Mouse (Mus musculus) cerebellum, adult 11 months (tissue): Measurements from ENCODE around the gene Agap1.

Source experiments
- DNase-seq: peaks from one replicate; pipeline ENCODE4 v3.0.0; 2022

The Agap1 gene

DNA sequence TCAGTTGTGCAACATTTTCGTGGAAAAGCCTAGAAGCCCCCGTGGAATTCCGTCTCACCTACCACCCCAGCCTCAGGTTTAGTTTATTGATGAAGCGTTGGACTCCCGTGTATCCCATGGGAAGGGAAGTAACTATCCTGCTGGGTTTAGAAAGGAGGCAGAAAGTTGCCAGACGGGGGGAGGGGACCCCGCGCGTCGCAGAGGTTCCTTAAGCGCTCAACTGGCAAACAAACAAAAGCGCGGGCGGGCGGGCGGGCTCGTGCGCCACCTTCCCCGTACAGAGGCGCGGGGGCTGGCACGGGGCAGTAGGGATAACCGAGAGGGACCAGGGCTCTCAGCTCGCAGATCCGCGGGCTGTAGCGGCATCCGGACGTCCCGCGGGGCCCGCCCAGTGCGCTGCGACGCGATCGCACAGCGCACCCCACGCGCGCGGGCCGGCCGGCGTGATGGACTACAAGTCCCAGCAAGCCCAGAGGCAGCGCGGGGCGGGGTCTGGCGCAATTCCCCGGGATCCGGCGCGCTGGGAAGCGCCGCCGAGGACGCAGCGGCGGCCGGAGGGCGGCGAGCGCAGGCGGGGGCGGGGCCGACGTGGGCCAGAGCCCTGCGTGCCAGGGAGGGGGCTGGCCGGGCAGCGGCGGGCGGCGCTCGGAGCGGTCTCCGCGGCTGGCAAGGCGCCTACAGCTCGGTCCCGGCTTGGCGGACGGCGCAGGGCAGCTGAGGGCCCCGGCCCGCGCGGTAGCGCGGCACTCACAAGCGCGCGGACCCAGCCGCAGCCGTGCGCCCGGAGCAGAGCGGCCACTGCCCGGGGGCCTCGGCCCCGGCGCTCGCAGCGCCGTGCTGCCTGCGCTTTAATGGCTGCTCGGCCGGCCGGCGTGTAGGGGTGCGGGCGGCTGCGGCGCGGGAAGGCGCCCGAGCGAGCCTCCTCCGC is at the start of gene Agap1:
Agap1 (plus strand) TSS at position 611 of the 928 bp plus-strand sequence.
- DNase-seq = peak; percentile 97

DNA sequence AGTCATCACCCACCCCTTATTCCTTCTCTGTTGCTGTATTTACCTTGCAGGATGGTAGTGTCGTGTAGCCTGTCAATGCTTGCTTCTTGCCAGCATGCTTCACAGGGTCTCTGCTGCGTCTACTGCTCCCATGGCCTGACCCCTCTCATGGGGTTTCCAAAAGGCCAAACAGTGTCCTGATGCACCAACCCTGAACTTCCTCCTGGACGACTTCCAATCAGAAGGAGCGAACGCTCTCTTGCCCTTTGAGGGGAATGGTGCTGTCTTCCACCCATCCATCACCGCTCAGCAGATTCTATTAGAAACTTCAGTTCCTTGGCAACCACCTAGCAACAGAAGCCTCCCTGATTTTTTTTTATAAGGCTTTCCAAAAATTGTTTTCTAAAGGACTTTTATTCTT is 48.6 kb upstream of the Agap1 start:
- no peak for DNase-seq

DNA sequence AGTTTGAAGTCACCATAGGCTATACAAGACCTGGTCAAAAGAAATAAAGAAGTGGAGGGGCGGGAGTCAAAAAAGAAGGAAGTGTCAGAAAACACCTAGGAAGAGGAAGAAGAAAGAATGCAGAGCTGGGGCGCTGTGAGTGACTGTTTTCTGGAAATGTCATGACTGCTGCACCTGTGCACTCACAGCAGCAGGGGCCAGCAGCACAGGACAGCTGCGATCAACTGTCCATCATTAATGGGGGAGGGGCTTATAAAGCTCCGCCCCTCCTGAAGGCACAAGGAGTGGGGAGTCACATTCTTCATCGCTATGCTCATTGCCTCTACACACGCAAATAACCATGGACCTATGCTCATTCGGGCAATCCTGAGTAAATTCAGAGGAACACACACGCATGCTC is 46.6 kb upstream of the Agap1 start:
- DNase-seq = no peak

DNA sequence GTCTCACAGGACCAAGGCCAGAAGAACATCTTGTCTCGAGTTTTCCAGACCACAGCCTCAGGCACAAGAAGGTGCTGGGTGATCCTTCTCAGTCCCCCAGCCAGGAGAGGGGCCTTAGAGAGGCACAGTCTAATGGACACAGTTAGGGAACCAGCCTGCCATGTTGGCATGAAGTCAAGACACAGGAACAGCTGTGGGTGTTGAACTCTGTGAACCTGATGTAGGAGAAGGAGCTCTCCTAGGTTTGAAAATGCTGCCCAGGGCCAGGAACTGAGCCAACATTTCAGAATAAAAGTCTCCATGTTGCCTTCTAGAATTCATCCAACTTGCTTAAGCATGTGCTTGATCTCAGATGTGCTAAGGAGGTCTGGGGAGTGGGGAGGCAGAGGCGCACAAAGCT is 41.5 kb upstream of the Agap1 start:
- no peak for DNase-seq

DNA sequence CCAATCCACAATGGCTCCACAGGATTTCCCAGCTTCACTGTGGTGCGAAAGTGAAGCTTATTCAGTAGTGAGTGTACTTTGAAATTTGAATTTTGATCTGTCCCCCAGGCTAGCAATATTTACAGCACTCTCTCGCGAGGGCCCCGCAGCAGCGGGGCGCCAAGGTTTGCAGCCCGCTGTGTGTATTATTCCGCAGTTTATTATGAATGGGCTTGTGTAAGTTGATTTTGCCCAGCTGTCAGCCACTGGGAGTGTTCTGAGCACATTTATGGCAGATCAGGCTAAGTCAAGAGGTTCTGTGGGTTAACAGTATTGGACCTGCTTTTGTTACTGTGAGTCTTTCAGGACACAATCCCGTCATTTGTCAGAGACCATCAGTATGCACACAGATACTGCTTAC is 40.0 kb upstream of the Agap1 start:
- no peak for DNase-seq

DNA sequence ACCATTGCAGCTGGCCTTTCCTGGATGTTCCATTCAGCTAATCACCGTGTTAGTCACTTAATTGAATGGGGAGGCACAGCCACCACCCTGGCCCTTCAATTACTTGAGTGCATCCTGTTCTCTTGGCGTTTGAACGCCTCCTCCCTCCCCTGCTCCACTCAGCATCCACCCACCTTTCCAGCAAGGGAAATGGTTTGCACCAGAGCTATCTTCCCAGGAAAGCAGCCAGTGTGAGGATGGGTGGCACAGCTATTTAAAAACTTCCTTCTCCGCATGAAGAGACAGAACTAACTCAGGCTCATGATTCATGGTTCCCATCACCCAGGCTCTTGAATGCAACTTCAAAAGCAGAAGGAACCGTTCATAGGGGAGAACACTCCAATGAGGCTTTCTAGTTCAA is 37.7 kb upstream of the Agap1 start:
- no peak for DNase-seq

DNA sequence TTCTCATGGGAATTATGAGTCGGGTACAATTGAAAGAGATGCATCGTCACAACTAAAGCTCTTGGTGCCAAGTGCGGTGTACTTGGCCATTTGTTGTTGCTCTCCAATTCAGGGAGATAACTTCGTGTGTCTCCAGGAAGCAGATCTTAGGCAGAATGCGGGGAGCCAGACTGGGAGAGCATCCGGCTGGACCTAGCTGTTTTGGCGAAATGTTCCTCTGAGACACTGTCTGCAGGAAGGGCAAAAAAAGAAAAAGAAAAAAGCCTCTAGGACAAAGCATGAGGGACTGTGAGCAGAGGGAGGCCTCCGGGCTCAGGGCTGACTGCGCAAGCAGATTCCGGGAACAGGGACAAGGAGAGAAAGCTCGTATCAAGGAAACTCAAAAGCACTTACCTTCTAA is 34.0 kb upstream of the Agap1 start:
- no peak for DNase-seq

DNA sequence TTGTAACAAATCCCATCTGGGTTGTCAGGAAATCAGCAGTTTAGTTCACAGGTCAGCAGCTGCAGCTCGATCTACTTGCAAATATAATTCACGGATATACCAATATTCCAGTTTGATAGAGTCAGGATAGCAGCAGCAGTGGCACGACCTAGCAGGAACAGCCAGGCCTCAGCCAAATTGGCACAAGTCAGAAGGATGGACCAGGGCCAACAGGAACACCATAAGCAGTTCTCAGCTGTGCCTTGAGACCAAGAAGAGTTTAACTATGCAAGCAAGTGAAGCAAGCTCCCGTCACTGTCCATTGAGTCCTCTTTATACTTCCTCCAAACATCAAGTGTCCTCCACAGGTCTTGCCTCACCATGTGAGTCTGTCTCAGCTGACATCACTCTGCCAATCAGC is 33.2 kb upstream of the Agap1 start:
- DNase-seq = peak; percentile 30

DNA sequence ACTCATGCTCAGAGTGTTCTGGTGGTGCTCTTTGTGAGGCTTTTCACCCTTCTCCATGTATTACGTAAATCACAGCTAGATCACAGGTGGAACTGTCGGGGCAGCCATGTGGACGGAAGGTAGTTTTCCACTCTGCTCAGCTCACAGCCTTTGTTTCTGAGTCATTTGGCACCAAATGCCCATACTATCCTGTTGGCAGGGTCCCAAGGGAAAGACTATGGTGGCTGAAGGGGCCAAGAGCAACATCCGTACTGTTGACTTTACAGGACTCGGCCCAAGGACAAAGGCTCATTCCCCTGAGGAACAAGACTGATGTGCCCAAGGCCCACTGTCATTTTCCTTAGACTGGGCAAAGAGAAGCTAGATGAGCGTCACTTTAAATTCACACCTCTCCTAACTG is 30.0 kb upstream of the Agap1 start:
- DNase-seq = no peak

DNA sequence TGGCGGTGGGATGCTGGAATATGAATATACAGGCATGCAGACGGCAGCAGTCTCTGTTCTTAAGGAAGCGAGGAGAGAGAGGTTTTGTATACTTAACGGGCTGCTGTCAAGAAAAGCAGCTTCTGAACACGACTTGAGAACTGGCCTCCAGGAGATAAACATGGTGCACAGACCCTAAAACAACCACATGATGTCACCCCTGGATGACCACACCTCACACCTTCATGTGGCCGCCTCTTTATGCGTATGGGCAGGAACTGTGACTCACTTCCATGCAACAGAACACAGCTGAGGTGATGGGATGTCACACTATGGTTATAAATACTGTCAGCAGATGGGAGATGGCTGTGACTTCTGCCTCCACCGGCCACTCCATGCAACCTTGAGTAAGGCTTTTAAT is 28.5 kb upstream of the Agap1 start:
- DNase-seq = no peak

DNA sequence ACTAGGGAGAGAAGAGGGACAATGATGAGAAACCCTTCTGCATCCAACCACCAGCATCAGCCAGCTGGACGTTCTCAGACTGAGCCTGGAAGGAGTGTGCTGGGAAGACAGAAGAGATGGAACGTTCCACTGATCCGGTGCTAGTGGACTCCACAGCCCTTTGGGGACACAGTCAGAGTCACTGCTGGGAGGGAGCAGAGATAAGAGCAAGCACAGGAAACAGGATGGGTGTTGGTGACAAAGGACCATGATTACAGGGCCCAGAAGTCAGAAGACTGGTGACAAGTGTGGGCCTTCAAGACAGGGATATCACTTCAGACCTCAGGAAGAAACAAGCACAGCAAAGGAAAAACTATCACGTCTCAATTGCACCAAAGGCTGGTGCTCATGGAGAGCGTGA is 25.9 kb upstream of the Agap1 start:
- DNase-seq = no peak

DNA sequence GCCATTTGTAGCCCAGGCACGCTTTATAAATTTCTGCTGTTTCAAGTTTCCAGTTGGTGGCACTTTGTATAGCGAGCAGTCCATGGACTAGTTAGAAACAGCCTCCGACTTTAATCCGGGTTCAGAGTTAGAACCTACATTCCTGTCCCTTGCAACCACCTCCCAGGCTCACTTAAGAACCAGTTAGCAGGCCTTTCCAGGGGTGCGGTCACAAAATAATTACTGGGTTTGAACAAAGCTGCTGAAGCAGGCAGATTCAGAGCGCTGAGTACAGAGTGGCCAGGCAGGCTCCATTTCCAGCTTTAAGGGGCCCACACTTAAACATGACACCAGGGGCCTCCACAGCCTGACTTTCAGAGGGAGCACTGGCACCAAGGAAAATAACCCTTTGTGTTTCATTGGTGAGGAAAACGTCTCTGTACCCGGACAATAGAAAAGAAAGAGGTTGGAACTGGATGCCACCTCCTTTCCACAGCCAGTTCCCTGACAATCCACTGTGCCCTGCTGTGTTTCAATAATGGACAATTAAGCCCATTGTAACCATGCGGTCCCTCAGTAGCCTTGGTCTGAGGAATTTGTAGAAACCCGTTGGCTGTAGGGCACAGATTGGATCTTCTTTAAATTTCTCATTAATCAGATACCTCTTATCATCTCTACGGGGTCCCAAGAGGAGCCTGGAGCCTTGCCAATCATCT is 24.5 kb upstream of the Agap1 start:
- DNase-seq = no peak

DNA sequence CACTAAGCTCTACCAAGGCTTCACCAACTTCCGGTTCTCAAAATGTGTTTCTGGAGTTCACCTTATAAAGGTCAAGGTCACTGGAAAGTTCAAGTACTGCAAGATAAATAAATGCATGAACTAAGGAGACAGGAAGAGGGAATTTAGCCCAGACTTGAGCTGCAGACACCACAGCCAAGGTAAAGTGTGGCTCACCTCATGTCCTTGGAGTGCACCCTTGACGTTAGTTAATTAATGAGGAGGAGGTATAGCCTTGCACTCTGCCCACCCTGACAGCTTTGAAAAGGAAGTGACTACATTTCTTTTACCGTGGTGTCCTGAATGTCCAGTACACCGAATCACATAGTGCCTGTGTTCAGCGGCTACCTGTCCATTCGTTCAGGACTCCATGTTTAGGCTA is 15.3 kb upstream of the Agap1 start:
- DNase-seq = no peak

DNA sequence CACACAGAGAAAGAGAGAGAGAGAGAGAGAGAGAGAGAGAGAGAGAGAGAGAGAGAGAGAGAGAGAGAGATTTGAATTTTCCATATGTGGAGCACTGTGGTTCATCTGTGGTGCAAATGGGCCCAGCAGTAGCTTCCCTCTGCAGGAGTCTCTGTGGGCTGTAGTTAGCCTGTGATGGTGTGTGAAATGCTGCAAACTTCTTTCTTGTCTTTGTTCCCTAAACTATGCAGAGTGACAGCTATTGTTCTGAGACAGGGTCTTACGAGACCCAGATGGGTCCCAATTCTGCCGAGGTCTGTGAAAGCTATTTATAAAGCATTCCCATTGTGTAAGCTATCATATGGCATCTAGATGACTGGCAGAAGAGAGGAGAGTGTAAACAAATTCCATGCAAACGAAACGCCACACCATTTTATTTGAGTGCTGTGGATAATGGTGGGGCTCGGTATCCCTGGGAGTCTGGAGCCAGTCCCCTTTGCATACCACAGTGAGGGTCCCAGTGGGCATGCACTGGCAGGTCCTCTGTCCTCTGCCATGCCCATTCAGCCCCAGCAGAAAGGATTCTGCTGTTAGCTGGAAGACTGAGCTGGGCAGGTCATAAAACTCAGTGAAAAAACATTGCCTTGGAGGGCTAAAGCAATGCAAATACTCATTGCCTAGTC is 13.2 kb upstream of the Agap1 start:
- DNase-seq = no peak

DNA sequence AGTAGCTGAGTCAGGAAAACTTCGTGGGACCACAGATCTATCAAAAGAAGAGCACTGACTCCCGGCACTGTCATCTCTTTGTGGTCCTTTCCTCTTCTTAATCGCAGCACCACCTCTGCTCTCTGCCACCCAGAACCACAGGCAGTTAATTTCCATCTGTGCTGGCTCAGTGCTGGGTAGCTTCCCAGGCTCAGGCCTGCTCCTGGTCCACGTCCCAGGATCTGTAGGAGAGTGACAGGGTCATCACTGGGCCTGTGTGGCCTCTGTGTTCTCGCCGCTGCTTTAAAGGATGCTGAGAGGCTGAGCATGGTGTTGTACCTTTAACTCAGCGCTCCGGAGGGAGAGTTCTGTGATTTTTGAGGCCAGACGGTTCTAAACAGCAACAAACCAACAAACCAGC is 11.1 kb upstream of the Agap1 start:
- peak; percentile 42 for DNase-seq

DNA sequence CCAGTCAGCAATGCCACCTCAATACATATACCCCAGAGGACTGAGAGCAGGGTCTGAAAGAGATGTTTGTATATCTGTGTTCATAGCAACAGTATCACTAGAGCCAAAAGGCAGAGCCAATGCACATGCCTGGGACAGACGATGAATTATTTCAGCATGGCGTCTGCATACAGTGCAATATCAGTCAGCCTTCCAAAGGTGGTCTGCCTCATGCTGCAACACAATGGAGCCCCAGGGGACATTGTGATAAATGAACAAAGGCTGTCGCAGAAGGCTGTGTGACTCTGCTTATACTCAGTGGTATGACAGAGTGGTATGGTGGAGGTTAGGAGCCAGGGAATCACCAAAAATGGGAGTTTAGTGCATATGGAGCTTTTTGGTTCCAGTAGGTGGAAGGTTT is 10.6 kb upstream of the Agap1 start:
- DNase-seq = no peak

DNA sequence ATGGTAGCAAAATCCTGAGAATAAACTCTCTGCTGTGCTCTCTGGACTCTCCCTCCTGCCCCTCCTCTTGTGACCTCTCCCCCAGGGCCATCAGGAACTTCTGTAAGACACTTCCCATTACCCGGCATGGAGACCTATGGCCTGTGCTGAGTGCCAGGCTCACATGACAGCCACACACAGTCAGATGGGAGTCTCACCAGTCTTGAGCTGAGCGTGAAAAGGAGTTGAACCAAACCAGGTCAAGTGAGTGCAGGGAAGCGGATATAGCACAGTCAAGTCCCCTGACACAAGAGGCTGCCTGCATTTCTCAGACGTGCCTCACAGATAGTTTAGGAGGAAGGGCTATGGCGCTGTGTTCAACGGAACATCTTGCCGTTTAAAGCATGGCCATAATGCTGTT is 4.5 kb upstream of the Agap1 start:
- DNase-seq = no peak

DNA sequence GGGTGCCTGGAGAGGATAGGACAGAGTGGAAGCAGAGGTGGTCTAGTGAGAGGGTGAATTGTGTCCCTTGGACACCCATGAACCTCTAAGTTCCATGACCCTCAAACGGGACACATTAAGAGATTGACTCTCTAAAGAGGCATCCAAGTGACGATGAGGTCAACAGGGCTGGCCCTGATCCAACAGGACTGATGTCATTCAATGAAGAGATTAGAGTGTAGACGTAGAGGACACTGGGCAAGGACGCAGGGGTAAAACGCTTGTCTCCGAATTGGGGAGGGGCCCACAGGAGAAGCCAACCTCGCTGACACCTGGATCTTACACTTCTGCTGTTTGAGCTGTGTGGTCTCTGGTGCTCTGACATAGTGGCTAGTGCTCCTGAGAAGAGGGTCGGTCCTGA is 2.5 kb upstream of the Agap1 start:
- DNase-seq = no peak

DNA sequence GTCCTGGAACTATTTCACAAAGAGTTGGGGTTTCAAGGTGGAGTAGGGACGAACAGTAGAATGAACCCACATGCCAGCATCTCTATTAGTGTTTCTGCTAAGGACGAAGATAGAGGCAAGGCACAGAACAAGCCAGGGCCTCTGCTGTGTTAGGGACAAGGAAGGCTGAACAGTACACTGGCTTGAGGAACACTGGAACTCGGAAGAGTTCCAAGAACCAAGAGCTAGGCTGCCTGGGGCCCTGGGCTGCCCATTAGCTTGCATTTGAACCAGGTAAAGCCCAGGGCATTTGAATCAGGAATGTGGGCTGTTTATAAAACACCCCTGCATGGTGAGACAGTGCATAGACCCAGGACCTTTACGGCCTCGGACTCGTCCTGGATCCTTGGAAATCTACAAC is 940 bp upstream of the Agap1 start:
- DNase-seq = no peak

DNA sequence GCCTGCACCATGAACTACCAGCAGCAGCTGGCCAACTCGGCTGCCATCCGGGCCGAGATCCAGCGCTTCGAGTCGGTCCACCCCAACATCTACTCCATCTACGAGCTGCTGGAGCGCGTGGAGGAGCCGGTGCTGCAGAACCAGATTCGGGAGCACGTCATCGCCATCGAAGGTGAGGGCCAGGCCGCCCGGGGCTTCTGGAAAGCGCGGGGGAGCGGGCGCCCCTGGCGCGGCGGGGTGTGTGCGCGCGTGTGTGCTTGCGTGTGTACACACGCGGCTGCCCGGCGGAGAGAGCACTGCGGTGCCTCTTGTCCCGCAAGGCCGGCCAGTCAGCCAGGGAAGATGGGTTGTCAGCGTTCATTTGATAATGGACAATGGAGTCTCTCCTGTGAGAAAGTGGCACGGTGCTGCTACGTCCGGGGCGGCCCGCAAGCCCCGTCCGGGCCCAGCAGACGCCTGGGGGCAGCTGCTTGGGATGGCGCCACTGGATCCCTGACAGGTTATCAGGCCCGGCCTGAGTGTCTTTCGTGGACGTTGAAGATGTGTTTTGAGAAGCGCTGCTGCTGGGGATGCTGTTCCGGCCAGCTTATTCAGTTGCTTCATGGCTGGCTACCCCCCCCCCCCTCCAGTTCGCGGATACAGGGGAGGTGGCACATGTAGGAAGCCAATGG is 950 bp downstream of the Agap1 start:
- peak; percentile 67 for DNase-seq

DNA sequence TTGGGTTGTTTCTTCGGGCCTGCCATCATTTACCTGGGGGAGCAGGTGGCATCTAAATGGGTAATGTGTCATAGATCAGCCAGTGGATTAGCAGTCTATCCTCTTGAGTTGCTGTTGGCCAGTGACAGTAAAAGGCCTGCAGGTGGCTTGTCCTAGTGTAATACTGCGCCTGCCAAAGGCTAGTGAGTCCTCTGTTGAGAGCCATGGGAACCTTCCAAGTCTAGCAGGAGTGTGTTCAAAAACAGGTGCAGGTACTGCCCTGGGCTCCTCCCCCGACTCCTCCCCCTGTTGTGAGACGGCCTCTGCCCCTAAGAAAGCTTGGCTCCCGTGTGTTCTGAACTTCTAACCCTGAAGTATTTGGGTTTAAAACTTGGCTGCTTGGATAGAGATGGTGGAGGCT is 1.9 kb downstream of the Agap1 start:
- DNase-seq = peak; percentile 78

DNA sequence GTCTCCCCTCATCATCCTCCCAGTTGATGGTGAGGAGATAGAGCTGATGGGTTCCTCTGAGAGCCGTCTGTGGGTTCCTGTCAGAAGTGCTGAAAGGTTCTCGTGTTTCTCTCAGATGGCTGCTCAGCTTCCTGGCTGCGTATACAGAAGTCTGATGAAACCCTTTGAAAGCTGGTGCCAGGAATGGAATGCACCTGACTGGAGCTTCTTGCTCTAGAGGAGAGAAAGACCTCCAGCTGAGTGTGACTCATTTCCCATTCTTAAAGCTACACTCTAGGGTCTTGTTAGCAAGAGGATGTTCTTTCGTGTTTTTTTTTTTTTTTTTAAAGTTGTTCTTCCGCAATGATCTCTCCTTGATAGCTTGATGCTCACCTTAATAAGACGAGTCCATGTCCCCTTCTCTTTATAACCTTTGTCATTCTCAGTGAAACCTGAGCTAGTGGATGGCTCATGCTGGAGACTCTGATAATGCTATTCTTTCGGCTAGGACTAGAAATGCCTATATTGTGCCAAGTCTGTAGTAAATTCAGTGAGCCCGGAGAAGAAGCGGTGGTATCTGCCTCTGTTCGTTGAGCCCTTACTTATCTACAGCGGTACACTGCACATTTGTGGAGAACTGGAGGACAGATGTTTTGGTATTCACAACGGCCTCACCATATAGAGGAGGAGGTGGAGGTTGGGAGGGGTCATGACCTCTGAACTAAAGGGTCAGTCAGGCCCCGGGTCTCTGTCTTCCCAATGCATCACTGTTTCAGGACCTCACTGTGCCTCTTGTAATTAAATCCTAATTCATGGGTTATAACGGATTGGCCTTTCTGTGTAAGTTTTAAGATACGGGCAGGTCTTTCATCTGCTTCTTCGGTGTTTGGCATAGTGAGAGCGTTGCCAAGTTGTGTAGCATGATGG is 2.8 kb downstream of the Agap1 start:
- DNase-seq = no peak
